Mouse (Mus musculus) liver, postnatal 0 days (tissue): ENCODE measurements around the gene Rpp40. TPM values are rescaled to one million over a fixed set of nuclear protein-coding genes. Genes with fewer than 3 reads are reported as not detected.

ENCODE experiments used
- ATAC-seq: fragments of 200-750 bp; cut with Nextera tagmentation; 2 replicates; pipeline ENCODE4 v1.8.0; 2017; ENCODE audit warnings: mild to moderate bottlenecking, moderate library complexity
- DNase-seq: peaks from one replicate; pipeline ENCODE4 v3.0.0-alpha.2; 2016
- H3K27ac ChIP-seq: fragments of 300-500 bp; sonication (generic); 2 replicates; pipeline ENCODE4 v1.5.1; 2014; ENCODE audit warnings: antibody characterized with exemption, moderate library complexity, mild to moderate bottlenecking, low read depth
- H3K27me3 ChIP-seq: fragments of 300-500 bp; sonication (generic); 2 replicates; pipeline ENCODE4 v1.6.1; 2014; ENCODE audit warnings: low read length, control low read depth, mixed read lengths; ENCODE audit not compliant: insufficient read depth
- H3K36me3 ChIP-seq: fragments of 300-500 bp; sonication (generic); replicated peaks from 2 replicates; pipeline ENCODE4 v1.6.1; 2014; ENCODE audit warnings: mild to moderate bottlenecking, control low read depth, low read length, moderate library complexity, mixed read lengths; ENCODE audit not compliant: insufficient read depth
- H3K4me1 ChIP-seq: fragments of 300-500 bp; sonication (generic); 2 replicates; pipeline ENCODE4 v1.6.1; 2014; ENCODE audit warnings: antibody characterized with exemption, mild to moderate bottlenecking, control low read depth; ENCODE audit not compliant: insufficient read depth
- H3K4me2 ChIP-seq: fragments of 300-500 bp; sonication (generic); 2 replicates; pipeline ENCODE4 v1.6.1; 2014; ENCODE audit warnings: low read depth, mild to moderate bottlenecking, low read length, moderate library complexity, mixed read lengths
- H3K4me3 ChIP-seq: fragments of 300-500 bp; sonication (generic); 2 replicates; pipeline ENCODE4 v1.5.1; 2014; ENCODE audit warnings: low read depth, low read length
- H3K9ac ChIP-seq: fragments of 300-500 bp; sonication (generic); replicated peaks from 2 replicates; pipeline ENCODE4 v1.6.1; 2014; ENCODE audit warnings: mild to moderate bottlenecking, moderate library complexity
- H3K9me3 ChIP-seq: fragments of 300-500 bp; sonication (generic); 2 replicates; pipeline ENCODE4 v1.6.1; 2016; ENCODE audit warnings: mild to moderate bottlenecking, control low read depth, low read length, mixed read lengths
- CTCF ChIP-seq: sonication (generic); IDR thresholded peaks from 2 replicates; pipeline ENCODE4 v1.5.1; 2016; ENCODE audit warnings: antibody characterized with exemption, low read depth
- EP300 ChIP-seq: IDR thresholded peaks from 2 replicates; pipeline ENCODE4 v1.6.1; 2016; ENCODE audit warnings: antibody characterized with exemption, low read depth, mild to moderate bottlenecking
- WGBS: fragments of 180-500 bp; shearing (Covaris S2); extraction: QIAGEN DNeasy Blood & Tissue Kit; methylation state at CpG from one replicate; pipeline ENCODE4 v1.1.7; 2014; ENCODE audit not compliant: insufficient replicate concordance; 5-methylcytosine and 5-hydroxymethylcytosine counted together
- polyA plus RNA-seq: library from polyadenylated mRNA; unstranded; fragments of >200 nt; fragmentation: Nextera tagmentation; extraction: Ambion mirVana; gene quantifications from 2 replicates; pipeline ENCODE4 v1.2.1, GENCODE M21; 2015

Gene Rpp40
- polyA plus RNA-seq, 1 experiment from 2014 or later: 7.8 TPM

- Histone ChIP-seq H3K4me3 (no peak overlapping the region), H3K4me2 (no peak overlapping the region), H3K36me3 (peaks cover 29% of the 10 kb centered on the region; the same call in 1 of the 2 replicates), H3K4me1 (no peaks in the 10 kb centered on the region), H3K9ac (no peak overlapping the region), H3K27ac (no peak overlapping the region), H3K9me3 (no peaks in the 10 kb centered on the region), H3K27me3 (no peaks in the 10 kb centered on the region)
- DNase-seq (no peak), ATAC-seq (no peak)
- no peak for TF ChIP-seq EP300
- TF ChIP-seq CTCF: no peak
- 76% methylated on average over 8 of the region's 8 CpGs for WGBS
Measured at GRCm38 (mm10) chr13:35860916-35861315, 45.2 kb downstream of the Rpp40 start.

GRCm38 (mm10) chr13:35857486-35857885, 48.7 kb downstream of the Rpp40 start:
- Histone ChIP-seq H3K4me1 (peaks cover 3% of the 10 kb centered on the region; the same call in 1 of the 2 replicates), H3K27ac (no peak overlapping the region), H3K9me3 (no peaks in the 10 kb centered on the region), H3K4me2 (no peak overlapping the region), H3K9ac (no peak overlapping the region), H3K36me3 (peaks cover 8% of the 10 kb centered on the region; the same call in 1 of the 2 replicates), H3K4me3 (no peak overlapping the region), H3K27me3 (no peaks in the 10 kb centered on the region)
- WGBS: 91% methylated on average over 7 of the region's 7 CpGs
- no peak for DNase-seq
- TF ChIP-seq CTCF: no peak
- TF ChIP-seq EP300: no peak
- ATAC-seq: no peak

GRCm38 (mm10) chr13:35852851-35853575, 53.1 kb downstream of the Rpp40 start:
- WGBS: 95% methylated on average over 2 of the region's 2 CpGs
- Histone ChIP-seq H3K36me3 (peaks cover 6% of the 10 kb centered on the region; the same call in 1 of the 2 replicates), H3K4me3 (no peak overlapping the region), H3K27ac (no peak overlapping the region), H3K9ac (no peak overlapping the region), H3K9me3 (no peaks in the 10 kb centered on the region), H3K27me3 (no peaks in the 10 kb centered on the region), H3K4me2 (no peak overlapping the region), H3K4me1 (peaks cover 3% of the 10 kb centered on the region; the same call in 1 of the 2 replicates)
- no peak for DNase-seq
- no peak for TF ChIP-seq CTCF
- TF ChIP-seq EP300: no peak
- ATAC-seq: no peak

- WGBS: 90% methylated on average over 6 of the region's 6 CpGs
- no peaks in the 10 kb centered on the region for H3K27me3 ChIP-seq
- DNase-seq (no peak), ATAC-seq (no peak)
- no peak overlapping the region for H3K4me3 ChIP-seq
- H3K4me1 ChIP-seq: peaks cover 3% of the 10 kb centered on the region; the same call in 1 of the 2 replicates
- H3K27ac ChIP-seq: no peak overlapping the region
- TF ChIP-seq CTCF (no peak), EP300 (no peak)
- no peaks in the 10 kb centered on the region; the same call in 1 of the 2 replicates for H3K36me3 ChIP-seq
- no peak overlapping the region for H3K4me2 ChIP-seq
- no peak overlapping the region for H3K9ac ChIP-seq
- no peaks in the 10 kb centered on the region for H3K9me3 ChIP-seq
Measured at GRCm38 (mm10) chr13:35851581-35851980, 54.6 kb downstream of the Rpp40 start.

GRCm38 (mm10) chr13:35848694-35849093, 57.5 kb downstream of the Rpp40 start:
- H3K4me2 ChIP-seq: no peak overlapping the region
- no peak overlapping the region for H3K4me3 ChIP-seq
- no peaks in the 10 kb centered on the region for H3K36me3 ChIP-seq
- TF ChIP-seq CTCF (no peak), EP300 (no peak)
- no peaks in the 10 kb centered on the region for H3K9me3 ChIP-seq
- H3K27me3 ChIP-seq: no peaks in the 10 kb centered on the region
- DNase-seq (no peak), ATAC-seq (no peak)
- 82% methylated on average over 3 of the region's 3 CpGs for WGBS
- no peak overlapping the region for H3K27ac ChIP-seq
- H3K9ac ChIP-seq: no peak overlapping the region
- H3K4me1 ChIP-seq: peaks cover 3% of the 10 kb centered on the region; the same call in 1 of the 2 replicates

- Histone ChIP-seq H3K4me3 (no peak overlapping the region), H3K9ac (no peak overlapping the region), H3K9me3 (no peaks in the 10 kb centered on the region), H3K4me2 (no peak overlapping the region), H3K27me3 (no peaks in the 10 kb centered on the region), H3K4me1 (no peaks in the 10 kb centered on the region), H3K36me3 (peaks cover 9% of the 10 kb centered on the region; the same call in 1 of the 2 replicates), H3K27ac (no peak overlapping the region)
- 96% methylated on average over 3 of the region's 3 CpGs for WGBS
- TF ChIP-seq EP300 (no peak), CTCF (no peak)
- no peak for DNase-seq
- ATAC-seq: no peak
Measured at GRCm38 (mm10) chr13:35845306-35845705, 60.9 kb downstream of the Rpp40 start.

Other genes starting within 250 kb of the Rpp40 start
- 5.8 and 5.9 TPM in 2 replicates for gene Cdyl, start 246.5 kb downstream of the Rpp40 start, polyA plus RNA-seq
- 2.2 and 4.3 TPM in 2 replicates for gene Ppp1r3g, start 52.5 kb upstream of the Rpp40 start, polyA plus RNA-seq
- gene Fars2, start 211.1 kb upstream of the Rpp40 start, polyA plus RNA-seq: 37.9 and 39.3 TPM in 2 replicates
- gene Lyrm4, start 211.2 kb upstream of the Rpp40 start, polyA plus RNA-seq: 18.7 and 19.3 TPM in 2 replicates